Mouse (Mus musculus) induced T-regulatory cell, adult 2 months (primary cell): ENCODE measurements around the gene Ifnk.

Source experiments
- DNase-seq: peaks from one replicate; pipeline ENCODE4 v3.0.0-alpha.2; 2012; ENCODE audit warnings: low read depth

Gene Ifnk

GRCm38 (mm10) chr4:35140317-35140716, 11.5 kb upstream of the Ifnk start:
- DNase-seq: peak; percentile 55

GRCm38 (mm10) chr4:35143472-35144102, 8.3 kb upstream of the Ifnk start:
- no peak for DNase-seq

- no peak for DNase-seq
Observed at GRCm38 (mm10) chr4:35145726-35146125, 6.1 kb upstream of the Ifnk start.

- no peak for DNase-seq
Observed at GRCm38 (mm10) chr4:35146597-35146996, 5.3 kb upstream of the Ifnk start.

- no peak for DNase-seq
Observed at GRCm38 (mm10) chr4:35148326-35148725, 3.5 kb upstream of the Ifnk start.

GRCm38 (mm10) chr4:35150706-35151105, 1.1 kb upstream of the Ifnk start:
- no peak for DNase-seq

GRCm38 (mm10) chr4:35154051-35154450, 2.2 kb downstream of the Ifnk start:
- no peak for DNase-seq

- DNase-seq: peak; percentile 44
Observed at GRCm38 (mm10) chr4:35155132-35155922, 3.5 kb downstream of the Ifnk start.

GRCm38 (mm10) chr4:35156149-35156611, 4.3 kb downstream of the Ifnk start:
- DNase-seq: peak; percentile 52

- DNase-seq: peak; percentile 83
Observed at GRCm38 (mm10) chr4:35156751-35157611, 5.1 kb downstream of the Ifnk start, which contains the start of gene Mob3b. Gene Mob3b, minus strand, starts transcription at chr4:35157484.

GRCm38 (mm10) chr4:35157815-35158214, 6.0 kb downstream of the Ifnk start:
- DNase-seq: no peak

GRCm38 (mm10) chr4:35165275-35165674, 13.4 kb downstream of the Ifnk start:
- DNase-seq: no peak

- DNase-seq: no peak
Observed at GRCm38 (mm10) chr4:35165947-35166346, 14.1 kb downstream of the Ifnk start.

- no peak for DNase-seq
Observed at GRCm38 (mm10) chr4:35167855-35168254, 16.0 kb downstream of the Ifnk start.

- no peak for DNase-seq
Observed at GRCm38 (mm10) chr4:35169571-35170125, 17.8 kb downstream of the Ifnk start.

- no peak for DNase-seq
Observed at GRCm38 (mm10) chr4:35172471-35172870, 20.6 kb downstream of the Ifnk start.

- no peak for DNase-seq
Observed at GRCm38 (mm10) chr4:35173551-35173950, 21.7 kb downstream of the Ifnk start.

GRCm38 (mm10) chr4:35175566-35175965, 23.7 kb downstream of the Ifnk start:
- no peak for DNase-seq

- no peak for DNase-seq
Observed at GRCm38 (mm10) chr4:35177926-35178645, 26.2 kb downstream of the Ifnk start.

GRCm38 (mm10) chr4:35187617-35188326, 35.9 kb downstream of the Ifnk start:
- DNase-seq: no peak

GRCm38 (mm10) chr4:35189794-35190193, 37.9 kb downstream of the Ifnk start:
- DNase-seq: no peak
